Mouse (Mus musculus) adrenal gland, adult 2 months (tissue): ENCODE data around the gene Fam222b. TPM values are rescaled to one million over a fixed set of nuclear protein-coding genes. Genes with fewer than 3 reads are reported as not detected.

Experiments
- microRNA-seq, 2 experiments: library from miRNA; unstranded; fragments of <30 nt; microRNA quantifications; one replicate each; pipeline ENCODE4 v1.2.0; 2021
- polyA plus RNA-seq: library from polyadenylated mRNA; depleted of rRNA; stranded (reverse); fragments of >200 nt; gene quantifications from 2 replicates; pipeline ENCODE4 v1.2.3, GENCODE M21; 2012; rRNA removed
- total RNA-seq, 2 experiments: library from RNA; stranded (reverse); gene quantifications; 2 replicates each; pipeline ENCODE4 v1.2.3; 2021

Fam222b gene
- total and polyA plus RNA-seq, 3 experiments = 19.7 to 41.7 (median 24.2) TPM

Small RNA genes within 50 kb of the gene (microRNA-seq; reads per million reads assigned to microRNA genes)
- 126 to 1,370 reads per million in 2 experiments for gene Mir144
- gene Mir451a = 0 reads per million in 2 experiments
- 0 reads per million in 2 experiments for gene Mir451b
- gene Mir7653 = 0.41 to 0.44 reads per million in 2 experiments

Other genes starting within 250 kb of the Fam222b start
- 1 to 10 TPM in 1 of 2 experiments, under 1 TPM in 1; 0.35 to 1.8 TPM for gene Pipox, start 200.6 kb upstream of the Fam222b start, total RNA-seq
- 3.0 and 4.3 TPM in 2 replicates for gene Pipox, start 200.6 kb upstream of the Fam222b start, polyA plus RNA-seq
- 1 to 10 TPM; 2.9 to 4.4 TPM for gene Sez6, start 163.9 kb upstream of the Fam222b start, total RNA-seq
- gene Sez6, start 163.9 kb upstream of the Fam222b start, polyA plus RNA-seq = 1.5 and 2.0 TPM in 2 replicates
- gene Phf12, start 111.9 kb upstream of the Fam222b start, total RNA-seq = 10 to 100 TPM; 47.1 to 53.2 TPM
- gene Phf12, start 111.9 kb upstream of the Fam222b start, polyA plus RNA-seq = 69.1 and 70.3 TPM in 2 replicates
- gene Dhrs13, start 62.4 kb upstream of the Fam222b start, total RNA-seq = 10 to 100 TPM in 1 of 2 experiments, 1 to 10 TPM in 1; 8.9 to 17.3 TPM
- 20.3 and 26.3 TPM in 2 replicates for gene Dhrs13, start 62.4 kb upstream of the Fam222b start, polyA plus RNA-seq
- gene Flot2, start 56.7 kb upstream of the Fam222b start, total RNA-seq = 10 to 100 TPM; 85.6 to 88.9 TPM
- 144 and 179 TPM in 2 replicates for gene Flot2, start 56.7 kb upstream of the Fam222b start, polyA plus RNA-seq
- 10 to 100 TPM; 30.1 to 35.0 TPM for gene Eral1, start 14.3 kb upstream of the Fam222b start, total RNA-seq
- 42.0 and 49.7 TPM in 2 replicates for gene Eral1, start 14.3 kb upstream of the Fam222b start, polyA plus RNA-seq
- 10 to 100 TPM; 29.8 to 31.2 TPM for gene Traf4, start 70.9 kb downstream of the Fam222b start, total RNA-seq
- 128 and 131 TPM in 2 replicates for gene Traf4, start 70.9 kb downstream of the Fam222b start, polyA plus RNA-seq
- gene Nek8, start 82.0 kb downstream of the Fam222b start, total RNA-seq = 10 to 100 TPM in 1 of 2 experiments, 1 to 10 TPM in 1; 6.5 to 12.1 TPM
- gene Nek8, start 82.0 kb downstream of the Fam222b start, polyA plus RNA-seq = 26.7 and 30.5 TPM in 2 replicates
- gene Tlcd1, start 82.1 kb downstream of the Fam222b start, total RNA-seq = 10 to 100 TPM; 40.4 to 61.5 TPM
- gene Tlcd1, start 82.1 kb downstream of the Fam222b start, polyA plus RNA-seq = 319 and 423 TPM in 2 replicates
- gene Rpl23a, start 88.9 kb downstream of the Fam222b start, total RNA-seq = 1,000 to 10,000 TPM; 1,792 to 2,242 TPM
- 21.4 and 29.1 TPM in 2 replicates for gene Rpl23a, start 88.9 kb downstream of the Fam222b start, polyA plus RNA-seq
- gene Rab34, start 93.8 kb downstream of the Fam222b start, total RNA-seq = 10 to 100 TPM; 64.7 to 99.1 TPM
- gene Rab34, start 93.8 kb downstream of the Fam222b start, polyA plus RNA-seq = 240 and 334 TPM in 2 replicates
- 10 to 100 TPM; 20.5 to 24.4 TPM for gene Proca1, start 98.7 kb downstream of the Fam222b start, total RNA-seq
- gene Proca1, start 98.7 kb downstream of the Fam222b start, polyA plus RNA-seq = 1.2 and 1.6 TPM in 2 replicates
- gene Sdf2, start 151.1 kb downstream of the Fam222b start, total RNA-seq = 100 to 1,000 TPM; 104 to 111 TPM
- gene Sdf2, start 151.1 kb downstream of the Fam222b start, polyA plus RNA-seq = 89.7 and 103 TPM in 2 replicates
- 10 to 100 TPM; 57.5 to 76.7 TPM for gene Supt6, start 151.3 kb downstream of the Fam222b start, total RNA-seq
- gene Supt6, start 151.3 kb downstream of the Fam222b start, polyA plus RNA-seq = 23.2 and 31.3 TPM in 2 replicates
- 100 to 1,000 TPM; 165 to 168 TPM for gene 2610507B11Rik, start 167.1 kb downstream of the Fam222b start, total RNA-seq
- 80.0 and 91.9 TPM in 2 replicates for gene 2610507B11Rik, start 167.1 kb downstream of the Fam222b start, polyA plus RNA-seq
- under 1 TPM in 1 of 2 experiments, not detected in 1; 0.61 TPM for gene BC030499, start 196.2 kb downstream of the Fam222b start, total RNA-seq
- gene BC030499, start 196.2 kb downstream of the Fam222b start, polyA plus RNA-seq = 0.07 and 0.08 TPM in 2 replicates
- gene Spag5, start 206.9 kb downstream of the Fam222b start, total RNA-seq = 1 to 10 TPM; 3.0 to 4.1 TPM
- 1.9 and 3.6 TPM in 2 replicates for gene Spag5, start 206.9 kb downstream of the Fam222b start, polyA plus RNA-seq
- 10 to 100 TPM; 25.1 to 28.0 TPM for gene Aldoc, start 228.3 kb downstream of the Fam222b start, total RNA-seq
- gene Aldoc, start 228.3 kb downstream of the Fam222b start, polyA plus RNA-seq = 15.7 and 26.0 TPM in 2 replicates
- gene Pigs, start 233.8 kb downstream of the Fam222b start, total RNA-seq = 10 to 100 TPM; 57.3 to 61.3 TPM
- 161 and 184 TPM in 2 replicates for gene Pigs, start 233.8 kb downstream of the Fam222b start, polyA plus RNA-seq
- gene Unc119, start 248.8 kb downstream of the Fam222b start, total RNA-seq = 10 to 100 TPM; 35.3 to 44.1 TPM
- 60.4 and 65.4 TPM in 2 replicates for gene Unc119, start 248.8 kb downstream of the Fam222b start, polyA plus RNA-seq